Comparison of ENCODE assay signal across 9 mouse cellular contexts in genomic region chr10:128703895-128704294, GRCm38 (mm10). TPM values are rescaled to one million over a fixed set of nuclear protein-coding genes. Genes with fewer than 3 reads are reported as not detected.
DNase-seq lines count a peak whose midpoint lies in the region; ATAC-seq and TF ChIP-seq lines count a peak whose summit lies in the region.
"Had no signal": no experiment of that assay in that cellular context is flagged by ENCODE, and none has a peak within 500 bp of the region (broad histone marks: within the 10 kb centered on the region; RNA-seq: fewer than 3 reads in every experiment).

TSS of gene Pmel (plus strand) at chr10:128704195.

- peaks cover 39% of the 10 kb centered on the region for H3K36me3 ChIP-seq in embryonic facial prominence, embryonic 15.5 days
- H3K36me3 ChIP-seq in limb, embryonic 11.5 days (ENCODE audit: control insufficient read depth, insufficient read depth, low read length): peaks cover 8% of the 10 kb centered on the region; the same call in 1 of the 2 replicates

- no peak for DNase-seq in lung, adult 2 months
- no peak for DNase-seq in lung, postnatal 36 days
- DNase-seq in limb, embryonic 11.5 days (ENCODE audit: low spot score): no peak
- no peak for DNase-seq in layer of hippocampus, adult 9-11 months
- no peak for DNase-seq in gastrocnemius, postnatal 4 days (ENCODE audit: low spot score in 2 of 2)
- DNase-seq: adrenal gland, adult 8-10 months had no signal

- peak within 1 kb of the TSS; percentile 98 for H3K27ac ChIP-seq in embryonic facial prominence, embryonic 15.5 days (replicated peaks)
- peak within 1 kb of the TSS; percentile 90 for H3K27ac ChIP-seq in limb, embryonic 11.5 days (replicated peaks; ENCODE audit: low read depth, low read length)
- no peak within 1 kb of the TSS for H3K27ac ChIP-seq in olfactory bulb, adult 2 months (ENCODE audit: insufficient read depth, low read depth, low read length)

- peak within 1 kb of the TSS; percentile 88 for H3K9ac ChIP-seq in embryonic facial prominence, embryonic 15.5 days
- peak within 1 kb of the TSS; percentile 88 for H3K9ac ChIP-seq in limb, embryonic 11.5 days (ENCODE audit: low read length)

- no peak for TF ChIP-seq POLR2A in lung, adult 2 months (IDR thresholded peaks at IDR 0.05; ENCODE audit: borderline replicate concordance, extremely low read depth, low read depth, low read length)
- no peak for TF ChIP-seq POLR2A in olfactory bulb, adult 2 months (IDR thresholded peaks at IDR 0.05; ENCODE audit: insufficient read depth, low read depth, low read length)

- H3K4me3 ChIP-seq in lung, adult 2 months (replicated peaks; ENCODE audit: extremely low read depth, low read depth, low read length): peak within 1 kb of the TSS; percentile 85
- H3K4me3 ChIP-seq in embryonic facial prominence, embryonic 15.5 days (replicated peaks): peak within 1 kb of the TSS; percentile 75
- peak within 1 kb of the TSS; percentile 76 for H3K4me3 ChIP-seq in limb, embryonic 11.5 days (ENCODE audit: low read depth, low read length)
- peak within 1 kb of the TSS; percentile 64 for H3K4me3 ChIP-seq in olfactory bulb, adult 2 months (ENCODE audit: insufficient read depth, low read depth, low read length)

- no peaks in the 10 kb centered on the region for H3K9me3 ChIP-seq in embryonic facial prominence, embryonic 15.5 days (replicated peaks)
- no peaks in the 10 kb centered on the region for H3K9me3 ChIP-seq in limb, embryonic 11.5 days (ENCODE audit: control insufficient read depth, low read length)

- peak within 1 kb of the TSS; percentile 69 for H3K4me2 ChIP-seq in embryonic facial prominence, embryonic 15.5 days (replicated peaks)
- peak within 1 kb of the TSS; percentile 82 for H3K4me2 ChIP-seq in limb, embryonic 11.5 days (ENCODE audit: low read depth, severe bottlenecking)

- no peaks in the 10 kb centered on the region for H3K27me3 ChIP-seq in embryonic facial prominence, embryonic 15.5 days
- no peaks in the 10 kb centered on the region for H3K27me3 ChIP-seq in limb, embryonic 11.5 days (ENCODE audit: control insufficient read depth, insufficient read depth, low read length)

- no peak for TF ChIP-seq CTCF in lung, adult 2 months (IDR thresholded peaks at IDR 0.05; ENCODE audit: insufficient read depth, low read length)
- no peak for TF ChIP-seq CTCF in olfactory bulb, adult 2 months (IDR thresholded peaks at IDR 0.05; ENCODE audit: insufficient read depth, low read depth, low read length)

- 26% methylated on average over 4 of the region's 4 CpGs for WGBS in lung, adult 2 months
- 11% methylated on average over 4 of the region's 4 CpGs for WGBS in embryonic facial prominence, embryonic 15.5 days
- WGBS in limb, embryonic 11.5 days: 20% methylated on average over 4 of the region's 4 CpGs
- WGBS in olfactory bulb, adult 2 months: 38% methylated on average over 4 of the region's 4 CpGs

- peaks cover 8% of the 10 kb centered on the region; the same call in 1 of the 2 replicates for H3K4me1 ChIP-seq in lung, adult 2 months (ENCODE audit: control insufficient read depth, insufficient read depth, low read length)
- peaks cover 30% of the 10 kb centered on the region for H3K4me1 ChIP-seq in embryonic facial prominence, embryonic 15.5 days
- peaks cover 8% of the 10 kb centered on the region; the same call in 1 of the 2 replicates for H3K4me1 ChIP-seq in limb, embryonic 11.5 days (ENCODE audit: control insufficient read depth, insufficient read depth, low read length)
- peaks cover 9% of the 10 kb centered on the region for H3K4me1 ChIP-seq in olfactory bulb, adult 2 months (ENCODE audit: control insufficient read depth, insufficient read depth, low read length)

- ATAC-seq in embryonic facial prominence, embryonic 15.5 days (ENCODE audit: insufficient number of reproducible peaks, low FRiP score, low TSS enrichment, low read depth): no peak
- ATAC-seq in limb, embryonic 11.5 days (ENCODE audit: insufficient number of reproducible peaks, low FRiP score, low TSS enrichment, low read depth): no peak
- no peak for ATAC-seq in activated CD4-positive, CD25-positive, alpha-beta regulatory T cell, adult 4 months

RNA-seq across cellular contexts. Expression of gene Pmel, which starts in this region (rescaled TPM):
- 0.36 and 0.51 TPM in 2 replicates for polyA plus RNA-seq in lung, adult 2 months (2012; rRNA removed)
- polyA plus RNA-seq in embryonic facial prominence, embryonic 15.5 days (2015; fragmentation: Nextera tagmentation; extraction: Ambion mirVana): 27.2 and 29.8 TPM in 2 replicates
- 0.34 and 0.87 TPM in 2 replicates for polyA plus RNA-seq in limb, embryonic 11.5 days (2014; fragmentation: Nextera tagmentation; extraction: Ambion mirVana)
- polyA plus RNA-seq in olfactory bulb, adult 2 months (2012; ENCODE audit: insufficient read depth, insufficient read length, low replicate concordance, missing spikeins): not detected in 2 replicates
- 1 to 10 TPM; 4.0 to 5.2 TPM for total RNA-seq in gastrocnemius, postnatal 4 days (2021)
- 1 to 10 TPM; 2.6 to 5.7 TPM for polyA plus RNA-seq in activated CD4-positive, CD25-positive, alpha-beta regulatory T cell, adult 4 months (2017; shearing (Covaris generic))
